Comparison of ENCODE assay signal across 17 mouse cellular contexts in genomic region chr9:90217501-90217900, GRCm38 (mm10). TPM values are rescaled to one million over a fixed set of nuclear protein-coding genes. Genes with fewer than 3 reads are reported as not detected.
DNase-seq lines count a peak whose midpoint lies in the region; ATAC-seq and TF ChIP-seq lines count a peak whose summit lies in the region.
"Had no signal": no experiment of that assay in that cellular context is flagged by ENCODE, and none has a peak within 500 bp of the region (broad histone marks: within the 10 kb centered on the region; RNA-seq: fewer than 3 reads in every experiment).

No protein-coding gene starts in this region.

- H3K4me3 ChIP-seq in heart, embryonic 10.5 days: no peak overlapping the region
- H3K4me3 ChIP-seq in liver, embryonic 13.5 days (replicated peaks): no peak overlapping the region
- no peak overlapping the region for H3K4me3 ChIP-seq in liver, postnatal 0 days (ENCODE audit: low read depth, low read length)
- H3K4me3 ChIP-seq: embryonic facial prominence, embryonic 12.5 days; forebrain, embryonic 15.5 days; hindbrain, embryonic 12.5 days had no signal

- WGBS in heart, embryonic 10.5 days: 17% methylated on average over 4 of the region's 4 CpGs
- WGBS in liver, embryonic 13.5 days (ENCODE audit: insufficient replicate concordance): 77% methylated on average over 4 of the region's 4 CpGs
- WGBS in liver, postnatal 0 days (ENCODE audit: insufficient replicate concordance): 75% methylated on average over 4 of the region's 4 CpGs

- H3K9me3 ChIP-seq in heart, embryonic 10.5 days: no peaks in the 10 kb centered on the region
- no peaks in the 10 kb centered on the region for H3K9me3 ChIP-seq in liver, embryonic 13.5 days (replicated peaks)
- no peaks in the 10 kb centered on the region for H3K9me3 ChIP-seq in liver, postnatal 0 days (ENCODE audit: low read length)
- H3K9me3 ChIP-seq: embryonic facial prominence, embryonic 12.5 days; forebrain, embryonic 15.5 days; hindbrain, embryonic 12.5 days had no signal

- no peak for TF ChIP-seq EP300 in liver, postnatal 0 days (IDR thresholded peaks at IDR 0.05; ENCODE audit: low read depth)

- no peak overlapping the region for H3K4me2 ChIP-seq in liver, embryonic 13.5 days
- no peak overlapping the region for H3K4me2 ChIP-seq in liver, postnatal 0 days (ENCODE audit: low read depth, low read length)
- H3K4me2 ChIP-seq: embryonic facial prominence, embryonic 12.5 days; forebrain, embryonic 15.5 days; hindbrain, embryonic 12.5 days had no signal

- peaks cover 35% of the 10 kb centered on the region for H3K36me3 ChIP-seq in heart, embryonic 10.5 days
- H3K36me3 ChIP-seq in liver, embryonic 13.5 days: peaks cover 94% of the 10 kb centered on the region
- peaks cover 88% of the 10 kb centered on the region for H3K36me3 ChIP-seq in liver, postnatal 0 days (replicated peaks; ENCODE audit: insufficient read depth, low read length)

- no peak for DNase-seq in heart, embryonic 10.5 days (ENCODE audit: low spot score)
- DNase-seq in heart, adult 8-10 months (ENCODE audit: low spot score): no peak
- no peak for DNase-seq in liver, embryonic 13.5 days
- DNase-seq in liver, postnatal 0 days: no peak
- peak; percentile 57 for DNase-seq in ZHBTc4 (ENCODE audit: low read depth, low spot score)
- DNase-seq in frontal cortex, postnatal 14 days (ENCODE audit: low spot score in 2 of 2): no peak
- DNase-seq: adrenal gland, postnatal 10 days; cerebellum, adult 11-12 months; cerebellum, adult 9-10 months; cerebellum, postnatal 25 days; gastrocnemius, postnatal 10 days; heart, postnatal 4 days had no signal

- TF ChIP-seq CTCF in liver, postnatal 0 days (IDR thresholded peaks at IDR 0.05; ENCODE audit: low read depth): no peak

- H3K9ac ChIP-seq in liver, embryonic 13.5 days: 0 out of 2 replicates have a peak overlapping the region, but pooled peaks have one; percentile 7
- H3K9ac ChIP-seq in liver, postnatal 0 days (replicated peaks): no peak overlapping the region
- H3K9ac ChIP-seq: embryonic facial prominence, embryonic 12.5 days; forebrain, embryonic 15.5 days; hindbrain, embryonic 12.5 days had no signal

- ATAC-seq in liver, embryonic 13.5 days (ENCODE audit: low read depth): no peak
- no peak for ATAC-seq in liver, postnatal 0 days
- ATAC-seq: forebrain, embryonic 15.5 days; hindbrain, postnatal 0 days had no signal

- peaks cover 39% of the 10 kb centered on the region for H3K4me1 ChIP-seq in heart, embryonic 10.5 days
- H3K4me1 ChIP-seq in liver, embryonic 13.5 days (replicated peaks): peaks cover 10% of the 10 kb centered on the region; the same call in 1 of the 2 replicates
- H3K4me1 ChIP-seq in liver, postnatal 0 days (ENCODE audit: insufficient read depth): no peaks in the 10 kb centered on the region
- H3K4me1 ChIP-seq: embryonic facial prominence, embryonic 12.5 days; forebrain, embryonic 15.5 days; hindbrain, embryonic 12.5 days had no signal

- no peaks in the 10 kb centered on the region for H3K27me3 ChIP-seq in heart, embryonic 10.5 days (ENCODE audit: insufficient read depth, poor library complexity, severe bottlenecking)
- no peaks in the 10 kb centered on the region for H3K27me3 ChIP-seq in liver, embryonic 13.5 days
- no peaks in the 10 kb centered on the region for H3K27me3 ChIP-seq in liver, postnatal 0 days (ENCODE audit: insufficient read depth, low read length)
- H3K27me3 ChIP-seq: CH12.LX; embryonic facial prominence, embryonic 12.5 days; forebrain, embryonic 15.5 days; hindbrain, embryonic 12.5 days had no signal

- H3K27ac ChIP-seq in heart, embryonic 10.5 days: 0 out of 2 replicates have a peak overlapping the region, but pooled peaks have one; percentile 29
- peak overlapping the region; percentile 21; the same call in 1 of the 2 replicates for H3K27ac ChIP-seq in liver, embryonic 13.5 days
- no peak overlapping the region for H3K27ac ChIP-seq in liver, postnatal 0 days (ENCODE audit: low read depth)
- H3K27ac ChIP-seq: embryonic facial prominence, embryonic 12.5 days; forebrain, embryonic 15.5 days; hindbrain, embryonic 12.5 days; hindbrain, postnatal 0 days had no signal

RNA-seq across cellular contexts. Expression of gene Tbc1d2b, which starts 53.1 kb away (rescaled TPM):
- polyA plus RNA-seq in heart, embryonic 10.5 days (2016; fragmentation: Nextera tagmentation; extraction: Ambion mirVana): 7.2 and 8.0 TPM in 2 replicates
- total RNA-seq in heart, adult 8-10 months (2022): 10 to 100 TPM in 1 of 4 experiments, 1 to 10 TPM in 3; 8.7 to 10.3 (median 9.4) TPM
- 6.5 and 8.2 TPM in 2 replicates for polyA plus RNA-seq in liver, embryonic 13.5 days (2015; fragmentation: Nextera tagmentation; extraction: Ambion mirVana)
- polyA plus RNA-seq in liver, postnatal 0 days (2015; fragmentation: Nextera tagmentation; extraction: Ambion mirVana): 5.1 and 6.2 TPM in 2 replicates

RNA-seq across cellular contexts. Expression of gene Adamts7, which starts 54.6 kb away (rescaled TPM):
- 5.6 and 7.0 TPM in 2 replicates for polyA plus RNA-seq in heart, embryonic 10.5 days (2016; fragmentation: Nextera tagmentation; extraction: Ambion mirVana)
- total RNA-seq in heart, adult 8-10 months (2022): 10 to 100 TPM; 11.2 to 18.0 (median 12.8) TPM
- polyA plus RNA-seq in liver, embryonic 13.5 days (2015; fragmentation: Nextera tagmentation; extraction: Ambion mirVana): 0.71 and 1.4 TPM in 2 replicates
- polyA plus RNA-seq in liver, postnatal 0 days (2015; fragmentation: Nextera tagmentation; extraction: Ambion mirVana): 1.6 and 2.0 TPM in 2 replicates
